Mouse (Mus musculus): ENCODE data around the gene Brinp1. TPM values are rescaled to one million over a fixed set of nuclear protein-coding genes. Genes with fewer than 3 reads are reported as not detected.

The Brinp1 gene
- polyA plus RNA-seq (2015; fragmentation: Nextera tagmentation; extraction: Ambion mirVana), result 3.9 and 9.2 TPM in 2 replicates

DNA sequence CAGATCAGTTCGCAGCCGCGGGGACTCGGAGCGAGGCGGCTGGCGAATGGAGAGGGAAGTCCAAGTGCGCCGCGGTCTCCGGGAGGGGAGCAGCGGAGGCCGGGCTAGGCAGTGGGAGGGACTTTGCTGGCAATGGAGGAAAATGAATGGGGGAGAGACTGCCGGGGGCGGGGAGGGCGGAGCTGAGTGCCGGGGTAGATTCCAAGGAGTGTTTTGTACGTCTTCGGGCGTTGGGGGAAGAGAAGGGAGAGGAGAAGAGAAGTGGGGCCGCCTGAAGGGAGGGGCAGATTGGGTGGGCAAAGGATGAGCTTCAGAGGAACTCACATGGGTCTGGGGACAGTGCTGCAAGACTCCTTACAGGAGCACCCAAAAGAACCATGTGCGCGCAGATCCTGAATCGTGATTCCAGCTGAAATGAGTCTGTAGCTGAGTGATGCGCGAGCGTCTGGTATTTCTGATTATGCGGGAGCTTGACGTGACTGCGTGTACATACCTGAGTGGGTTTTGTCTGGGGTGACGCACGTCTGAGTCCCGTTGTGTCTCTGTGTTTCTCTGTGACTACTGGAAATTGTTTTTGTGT is at the start of gene Brinp1:
Brinp1 (minus strand) TSS at position 76 of the 580 bp plus-strand sequence.

Data from adrenal gland, postnatal 0 days (tissue).